Mouse (Mus musculus) embryonic facial prominence, embryonic 13.5 days (tissue): ENCODE results near the gene Nampt. TPM values are rescaled to one million over a fixed set of nuclear protein-coding genes. Genes with fewer than 3 reads are reported as not detected.
A peak's percentile ranks its signal among the peaks of the same experiment; 100 is the strongest.

Experiments
- ATAC-seq: fragments of 200-750 bp; cut with Nextera tagmentation; 2 replicates; pipeline ENCODE4 v1.8.0; 2017; ENCODE audit warnings: low read depth; ENCODE audit not compliant: insufficient number of reproducible peaks, insufficient read depth, low FRiP score, low TSS enrichment
- H3K27ac ChIP-seq: fragments of 300-500 bp; sonication (generic); 2 replicates; pipeline ENCODE4 v1.5.1; 2015; ENCODE audit warnings: moderate library complexity, mild to moderate bottlenecking, inconsistent platforms
- H3K27me3 ChIP-seq: fragments of 300-500 bp; sonication (generic); 2 replicates; pipeline ENCODE4 v1.6.1; 2015; ENCODE audit warnings: mild to moderate bottlenecking, inconsistent platforms
- H3K36me3 ChIP-seq: fragments of 300-500 bp; sonication (generic); 2 replicates; pipeline ENCODE4 v1.6.1; 2015; ENCODE audit warnings: mild to moderate bottlenecking, inconsistent platforms
- H3K4me1 ChIP-seq: fragments of 300-500 bp; sonication (generic); 2 replicates; pipeline ENCODE4 v1.6.1; 2015; ENCODE audit warnings: inconsistent platforms
- H3K4me2 ChIP-seq: fragments of 300-500 bp; sonication (generic); 2 replicates; pipeline ENCODE4 v1.6.1; 2015; ENCODE audit warnings: moderate library complexity, mild to moderate bottlenecking, inconsistent platforms
- H3K4me3 ChIP-seq: fragments of 300-500 bp; sonication (generic); 2 replicates; pipeline ENCODE4 v1.5.1; 2015; ENCODE audit warnings: mild to moderate bottlenecking, inconsistent platforms
- H3K9ac ChIP-seq: fragments of 300-500 bp; sonication (generic); 2 replicates; pipeline ENCODE4 v1.6.1; 2015; ENCODE audit warnings: mild to moderate bottlenecking, inconsistent platforms
- H3K9me3 ChIP-seq: fragments of 300-500 bp; sonication (generic); 2 replicates; pipeline ENCODE4 v1.6.1; 2016; ENCODE audit warnings: inconsistent platforms
- WGBS: fragments of 180-500 bp; shearing (Covaris S2); methylation state at CpG from one replicate; pipeline ENCODE4 v1.1.7; 2015; ENCODE audit warnings: mixed read lengths; 5-methylcytosine and 5-hydroxymethylcytosine counted together
- polyA plus RNA-seq: library from polyadenylated mRNA; unstranded; fragments of >200 nt; fragmentation: Nextera tagmentation; extraction: Ambion mirVana; gene quantifications from 2 replicates; pipeline ENCODE4 v1.2.1, GENCODE M21; 2015

The Nampt gene
- 22.7 and 24.7 TPM in 2 replicates for polyA plus RNA-seq

GRCm38 (mm10) chr12:32819416-32819815 is at the start of gene Nampt:
Gene Nampt (plus strand): TSS chr12:32819545.
- Histone ChIP-seq H3K27ac (peak within 1 kb of the TSS; percentile 98), H3K4me2 (peak within 1 kb of the TSS; percentile 71), H3K9me3 (no peaks in the 10 kb centered on the region), H3K36me3 (peaks cover 12% of the 10 kb centered on the region; the same call in 1 of the 2 replicates), H3K27me3 (no peaks in the 10 kb centered on the region), H3K4me3 (peak within 1 kb of the TSS; percentile 70), H3K4me1 (peaks cover 15% of the 10 kb centered on the region), H3K9ac (peak within 1 kb of the TSS; percentile 84)
- 5% methylated on average over 5 of the region's 5 CpGs for WGBS
- no peak; the same call in 1 of the 2 replicates for ATAC-seq

- H3K9me3 ChIP-seq, result no peaks in the 10 kb centered on the region
- ATAC-seq, result no peak
- 83% methylated on average over 4 of the region's 4 CpGs for WGBS
- no peak overlapping the region for H3K27ac ChIP-seq
- no peaks in the 10 kb centered on the region for H3K36me3 ChIP-seq
- peaks cover 6% of the 10 kb centered on the region; the same call in 1 of the 2 replicates for H3K4me1 ChIP-seq
- no peak overlapping the region for H3K4me3 ChIP-seq
- H3K4me2 ChIP-seq, result no peak overlapping the region
- H3K9ac ChIP-seq, result no peak overlapping the region
- no peaks in the 10 kb centered on the region for H3K27me3 ChIP-seq
Observed at GRCm38 (mm10) chr12:32770766-32771165, 48.6 kb upstream of the Nampt start.

- H3K9me3 ChIP-seq, result no peaks in the 10 kb centered on the region
- H3K27ac ChIP-seq, result no peak overlapping the region
- H3K9ac ChIP-seq, result no peak overlapping the region
- no peaks in the 10 kb centered on the region for H3K27me3 ChIP-seq
- no peak overlapping the region for H3K4me3 ChIP-seq
- no peaks in the 10 kb centered on the region for H3K4me1 ChIP-seq
- 73% methylated on average over 5 of the region's 5 CpGs for WGBS
- ATAC-seq, result no peak
- H3K4me2 ChIP-seq, result no peak overlapping the region
- H3K36me3 ChIP-seq, result no peaks in the 10 kb centered on the region
Observed at GRCm38 (mm10) chr12:32774592-32774991, 44.8 kb upstream of the Nampt start.

GRCm38 (mm10) chr12:32789092-32789491 is 30.3 kb upstream of the Nampt start:
- 84% methylated on average over 3 of the region's 3 CpGs for WGBS
- Histone ChIP-seq H3K4me1 (no peaks in the 10 kb centered on the region), H3K9ac (no peak overlapping the region), H3K27ac (no peak overlapping the region), H3K4me3 (no peak overlapping the region), H3K4me2 (no peak overlapping the region), H3K36me3 (no peaks in the 10 kb centered on the region), H3K9me3 (no peaks in the 10 kb centered on the region), H3K27me3 (no peaks in the 10 kb centered on the region)
- no peak for ATAC-seq

GRCm38 (mm10) chr12:32795765-32796471 is 23.4 kb upstream of the Nampt start:
- Histone ChIP-seq H3K27ac (no peak overlapping the region), H3K4me1 (no peaks in the 10 kb centered on the region), H3K4me2 (no peak overlapping the region), H3K9me3 (no peaks in the 10 kb centered on the region), H3K36me3 (no peaks in the 10 kb centered on the region), H3K4me3 (no peak overlapping the region), H3K27me3 (no peaks in the 10 kb centered on the region), H3K9ac (no peak overlapping the region)
- ATAC-seq, result no peak
- WGBS, result 77% methylated on average over 8 of the region's 8 CpGs

- H3K27ac ChIP-seq, result no peak overlapping the region
- no peaks in the 10 kb centered on the region for H3K4me1 ChIP-seq
- H3K27me3 ChIP-seq, result no peaks in the 10 kb centered on the region
- H3K36me3 ChIP-seq, result no peaks in the 10 kb centered on the region
- no peak overlapping the region for H3K4me3 ChIP-seq
- no peak for ATAC-seq
- no peaks in the 10 kb centered on the region for H3K9me3 ChIP-seq
- WGBS, result 53% methylated on average over 3 of the region's 3 CpGs
- no peak overlapping the region for H3K4me2 ChIP-seq
- H3K9ac ChIP-seq, result no peak overlapping the region
Observed at GRCm38 (mm10) chr12:32797438-32797837, 21.9 kb upstream of the Nampt start.

- H3K27me3 ChIP-seq, result no peaks in the 10 kb centered on the region
- no peaks in the 10 kb centered on the region for H3K36me3 ChIP-seq
- no peak overlapping the region for H3K9ac ChIP-seq
- no peak overlapping the region for H3K4me3 ChIP-seq
- no peaks in the 10 kb centered on the region for H3K4me1 ChIP-seq
- ATAC-seq, result no peak
- 77% methylated on average over 7 of the region's 7 CpGs for WGBS
- H3K4me2 ChIP-seq, result no peak overlapping the region
- no peak overlapping the region for H3K27ac ChIP-seq
- H3K9me3 ChIP-seq, result no peaks in the 10 kb centered on the region
Observed at GRCm38 (mm10) chr12:32801078-32801477, 18.3 kb upstream of the Nampt start.

GRCm38 (mm10) chr12:32805559-32805958 is 13.8 kb upstream of the Nampt start:
- H3K4me2 ChIP-seq, result no peak overlapping the region
- no peaks in the 10 kb centered on the region for H3K4me1 ChIP-seq
- no peaks in the 10 kb centered on the region for H3K27me3 ChIP-seq
- H3K9me3 ChIP-seq, result no peaks in the 10 kb centered on the region
- H3K9ac ChIP-seq, result no peak overlapping the region
- no peaks in the 10 kb centered on the region for H3K36me3 ChIP-seq
- 81% methylated on average over 1 of the region's 1 CpGs for WGBS
- no peak overlapping the region for H3K4me3 ChIP-seq
- no peak overlapping the region for H3K27ac ChIP-seq
- no peak for ATAC-seq

- Histone ChIP-seq H3K4me3 (peak overlapping the region; percentile 70), H3K4me1 (peaks cover 15% of the 10 kb centered on the region), H3K9ac (peak overlapping the region; percentile 84), H3K9me3 (no peaks in the 10 kb centered on the region), H3K27me3 (no peaks in the 10 kb centered on the region), H3K27ac (peak overlapping the region; percentile 98), H3K4me2 (peak overlapping the region; percentile 71), H3K36me3 (peaks cover 16% of the 10 kb centered on the region; the same call in 1 of the 2 replicates)
- peak; percentile 96 for ATAC-seq
- WGBS, result under 1% methylated on average over 78 of the region's 80 CpGs
Observed at GRCm38 (mm10) chr12:32819823-32820605, 669 bp downstream of the Nampt start.

- 1% methylated on average over 48 of the region's 49 CpGs for WGBS
- Histone ChIP-seq H3K4me1 (peaks cover 19% of the 10 kb centered on the region), H3K36me3 (peaks cover 16% of the 10 kb centered on the region; the same call in 1 of the 2 replicates), H3K4me2 (peak overlapping the region; percentile 71), H3K9me3 (no peaks in the 10 kb centered on the region), H3K4me3 (peak overlapping the region; percentile 70), H3K27ac (peak overlapping the region; percentile 98), H3K9ac (peak overlapping the region; percentile 84), H3K27me3 (no peaks in the 10 kb centered on the region)
- peak; percentile 78 for ATAC-seq
Observed at GRCm38 (mm10) chr12:32820688-32821503, 1.6 kb downstream of the Nampt start.

- Histone ChIP-seq H3K27me3 (no peaks in the 10 kb centered on the region), H3K4me2 (peak overlapping the region; percentile 71), H3K9me3 (no peaks in the 10 kb centered on the region), H3K36me3 (peaks cover 16% of the 10 kb centered on the region; the same call in 1 of the 2 replicates), H3K9ac (peak overlapping the region; percentile 84; the same call in 1 of the 2 replicates), H3K4me1 (peaks cover 20% of the 10 kb centered on the region), H3K27ac (no peak overlapping the region), H3K4me3 (peak overlapping the region; percentile 70)
- WGBS, result 37% methylated on average over 2 of the region's 2 CpGs
- no peak for ATAC-seq
Observed at GRCm38 (mm10) chr12:32821504-32822011, 2.2 kb downstream of the Nampt start.
